Mouse (Mus musculus) gastrocnemius, postnatal 14 days (tissue): Measurements from ENCODE around the gene Hck. TPM values are rescaled to one million over a fixed set of nuclear protein-coding genes. Genes with fewer than 3 reads are reported as not detected.

Experiments
- DNase-seq: peaks from one replicate; pipeline ENCODE4 v3.0.0; 2021; ENCODE audit warnings: mixed read lengths
- intact Hi-C: fragments of 180-260 bp; cut with DNase I; formaldehyde crosslinking; loops from one replicate; pipeline ENCODE4 v1.15.1; 2025; ENCODE audit warnings: low total_unique reads
- total RNA-seq, 2 experiments: library from RNA; stranded (reverse); gene quantifications; 2 replicates each; pipeline ENCODE4 v1.2.3; 2021

Gene Hck
- total RNA-seq, 2 experiments from 2014 or later = 0.60 to 0.76 TPM

DNA sequence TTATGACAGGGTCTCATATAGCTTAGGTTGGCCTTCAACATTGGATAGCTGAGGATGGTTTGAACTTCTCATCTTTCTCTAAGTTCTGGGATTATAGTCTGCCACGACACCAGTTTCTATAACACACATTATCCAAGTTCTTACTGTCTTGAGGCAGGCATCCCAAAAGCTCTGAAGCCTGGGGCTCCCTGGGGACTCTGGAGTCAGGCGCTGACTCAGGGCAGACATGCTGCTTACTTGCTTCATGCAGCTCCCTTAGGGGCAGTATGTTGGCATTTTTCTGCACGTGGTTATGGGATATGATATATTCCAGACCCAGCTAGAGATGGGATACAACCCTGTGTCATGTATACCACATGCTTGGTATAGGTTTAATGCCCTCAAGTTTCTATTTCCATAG lies 71.7 kb downstream of the Hck start:
- no peak for DNase-seq
- intact Hi-C loops = no loop called here

- intact Hi-C loops = no loop called here
- DNase-seq = no peak
Measured at GRCm38 (mm10) chr2:153186176-153186591, 77.9 kb downstream of the Hck start.

DNA sequence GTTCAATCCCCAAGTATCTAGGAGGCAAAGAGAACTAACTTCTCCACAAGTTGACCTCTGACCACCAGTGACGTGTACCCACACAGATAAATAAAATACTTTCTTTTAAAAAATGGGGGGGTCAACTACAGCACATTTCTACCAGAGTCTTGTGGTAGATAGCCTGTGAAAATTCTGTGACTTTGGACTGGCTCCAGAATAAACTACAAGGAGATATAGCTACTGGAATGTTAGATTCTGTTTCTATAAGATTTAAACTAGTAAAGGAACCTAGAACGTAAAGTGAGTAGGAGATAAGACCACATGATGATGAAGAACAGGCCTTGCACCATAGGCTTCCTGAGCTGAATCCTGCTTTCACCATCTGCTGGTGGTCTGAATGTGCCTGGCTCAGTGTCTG lies 79.6 kb downstream of the Hck start:
- intact Hi-C loops = no loop called here
- no peak for DNase-seq

GRCm38 (mm10) chr2:153191242-153191641 lies 83.0 kb downstream of the Hck start:
- intact Hi-C loops = no loop called here
- no peak for DNase-seq

GRCm38 (mm10) chr2:153194255-153194654 lies 86.0 kb downstream of the Hck start:
- intact Hi-C loops = no loop called here
- DNase-seq = no peak

- intact Hi-C loops = loop anchor here (5.0 kb wide), 1 partner anchor 34 kb away; no protein-coding TSS in a partner anchor
- DNase-seq = no peak
Measured at GRCm38 (mm10) chr2:153198485-153198884, 90.2 kb downstream of the Hck start.

DNA sequence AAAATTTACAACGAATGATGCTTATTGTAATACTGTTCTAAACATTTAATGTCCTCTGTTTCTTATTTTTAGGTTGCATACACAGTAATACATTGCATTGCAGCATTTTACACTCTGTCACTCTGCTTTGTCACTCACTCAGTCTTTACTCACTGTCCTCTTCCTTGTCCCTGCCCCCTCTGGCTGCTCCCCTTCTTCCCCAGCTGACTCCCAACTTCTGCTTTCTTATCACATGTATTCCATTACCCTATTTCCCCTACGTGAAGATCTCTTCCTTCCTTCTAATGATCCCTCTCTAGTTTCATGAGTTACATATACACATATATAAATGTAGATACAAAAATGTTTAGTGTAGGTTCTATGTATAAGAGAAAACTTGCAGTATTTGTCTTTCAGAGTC lies 90.8 kb downstream of the Hck start:
- intact Hi-C loops = loop anchor here (5.0 kb wide), 1 partner anchor 33 kb away; no protein-coding TSS in a partner anchor
- no peak for DNase-seq

Other genes starting within 250 kb of the Hck start
- gene Mylk2, start 197.1 kb upstream of the Hck start, total RNA-seq = 100 to 1,000 TPM; 150 to 230 TPM
- gene Foxs1, start 175.3 kb upstream of the Hck start, total RNA-seq = 1 to 10 TPM; 4.2 to 5.6 TPM
- gene Dusp15, start 156.8 kb upstream of the Hck start, total RNA-seq = 1 to 10 TPM in 1 of 2 experiments, under 1 TPM in 1; 0.62 to 3.3 TPM
- gene Ttll9, start 146.0 kb upstream of the Hck start, total RNA-seq = not detected
- 10 to 100 TPM; 56.8 to 65.5 TPM for gene Pdrg1, start 93.0 kb upstream of the Hck start, total RNA-seq
- gene Xkr7, start 76.6 kb upstream of the Hck start, total RNA-seq = under 1 TPM in 1 of 2 experiments, not detected in 1; 0.37 TPM
- 1 to 10 TPM; 5.9 to 9.1 TPM for gene Ccm2l, start 42.5 kb upstream of the Hck start, total RNA-seq
- 10 to 100 TPM; 38.2 to 41.7 TPM for gene Tm9sf4, start 52.8 kb downstream of the Hck start, total RNA-seq
- gene Tspyl3, start 117.0 kb downstream of the Hck start, total RNA-seq = 1 to 10 TPM; 1.7 to 1.8 TPM
- gene Plagl2, start 133.0 kb downstream of the Hck start, total RNA-seq = 1 to 10 TPM; 3.5 to 5.8 TPM
- 10 to 100 TPM; 13.9 to 16.2 TPM for gene Pofut1, start 133.1 kb downstream of the Hck start, total RNA-seq
- 1 to 10 TPM; 4.4 to 4.9 TPM for gene Kif3b, start 182.9 kb downstream of the Hck start, total RNA-seq
- 1 to 10 TPM; 9.5 TPM for gene Asxl1, start 237.4 kb downstream of the Hck start, total RNA-seq